Mouse (Mus musculus) left cerebral cortex, adult 18-20 months (tissue): ENCODE measurements at regions not wholly inside any gene's neighbourhood (a gene's known extent, or its start where the extent isn't known, plus 50 kb on each side); places are given as distances from the start of the nearest gene placed in this dataset.

ENCODE experiments used
- DNase-seq, 2 experiments: peaks; one replicate each; pipeline ENCODE4 v3.0.0; 2021 to 2022; ENCODE audit warnings: low spot score in 2 of 2, mixed read lengths in 1 of 2

- DNase-seq: no peak
Observed at GRCm38 (mm10) chr1:73459754-73460534, 444.2 kb upstream of the Tnp1 start.

- DNase-seq: no peak
Observed at GRCm38 (mm10) chr1:73457261-73457660, 441.6 kb upstream of the Tnp1 start.

- DNase-seq: no peak
Observed at GRCm38 (mm10) chr1:73456359-73457062, 440.8 kb upstream of the Tnp1 start.

- no peak for DNase-seq
Observed at GRCm38 (mm10) chr1:73444216-73444890, 428.6 kb upstream of the Tnp1 start.

GRCm38 (mm10) chr1:73438385-73438784 is 422.7 kb upstream of the Tnp1 start:
- DNase-seq: no peak

- DNase-seq: no peak
Observed at GRCm38 (mm10) chr1:73428101-73428500, 412.4 kb upstream of the Tnp1 start.

GRCm38 (mm10) chr1:73425049-73425448 is 409.3 kb upstream of the Tnp1 start:
- DNase-seq: no peak

- DNase-seq: no peak
Observed at GRCm38 (mm10) chr1:73418196-73418595, 402.5 kb upstream of the Tnp1 start.

- DNase-seq: no peak
Observed at GRCm38 (mm10) chr1:73411452-73411851, 395.7 kb upstream of the Tnp1 start.

- DNase-seq: no peak
Observed at GRCm38 (mm10) chr1:73399178-73399577, 383.5 kb upstream of the Tnp1 start.

- no peak for DNase-seq
Observed at GRCm38 (mm10) chr1:73395034-73395433, 379.3 kb upstream of the Tnp1 start.

- no peak for DNase-seq
Observed at GRCm38 (mm10) chr1:73394466-73394865, 378.8 kb upstream of the Tnp1 start.

- DNase-seq: no peak
Observed at GRCm38 (mm10) chr1:73392077-73392476, 376.4 kb upstream of the Tnp1 start.

GRCm38 (mm10) chr1:73389976-73390375 is 374.3 kb upstream of the Tnp1 start:
- no peak for DNase-seq

GRCm38 (mm10) chr1:73389174-73389573 is 373.5 kb upstream of the Tnp1 start:
- no peak for DNase-seq

- DNase-seq: no peak
Observed at GRCm38 (mm10) chr1:73381578-73381977, 365.9 kb upstream of the Tnp1 start.

GRCm38 (mm10) chr1:73374531-73375375 is 359.0 kb upstream of the Tnp1 start:
- DNase-seq: no peak

GRCm38 (mm10) chr1:73368222-73368621 is 352.5 kb upstream of the Tnp1 start:
- no peak for DNase-seq

GRCm38 (mm10) chr1:73365842-73366241 is 350.1 kb upstream of the Tnp1 start:
- no peak for DNase-seq

- DNase-seq: no peak
Observed at GRCm38 (mm10) chr1:73364300-73364683, 348.6 kb upstream of the Tnp1 start.
